Mouse (Mus musculus) kidney, adult 18-20 months (tissue): ENCODE measurements around the gene Osbpl6.

Experiments
- DNase-seq: peaks from one replicate; pipeline ENCODE4 v3.0.0; 2021

The Osbpl6 gene

DNA sequence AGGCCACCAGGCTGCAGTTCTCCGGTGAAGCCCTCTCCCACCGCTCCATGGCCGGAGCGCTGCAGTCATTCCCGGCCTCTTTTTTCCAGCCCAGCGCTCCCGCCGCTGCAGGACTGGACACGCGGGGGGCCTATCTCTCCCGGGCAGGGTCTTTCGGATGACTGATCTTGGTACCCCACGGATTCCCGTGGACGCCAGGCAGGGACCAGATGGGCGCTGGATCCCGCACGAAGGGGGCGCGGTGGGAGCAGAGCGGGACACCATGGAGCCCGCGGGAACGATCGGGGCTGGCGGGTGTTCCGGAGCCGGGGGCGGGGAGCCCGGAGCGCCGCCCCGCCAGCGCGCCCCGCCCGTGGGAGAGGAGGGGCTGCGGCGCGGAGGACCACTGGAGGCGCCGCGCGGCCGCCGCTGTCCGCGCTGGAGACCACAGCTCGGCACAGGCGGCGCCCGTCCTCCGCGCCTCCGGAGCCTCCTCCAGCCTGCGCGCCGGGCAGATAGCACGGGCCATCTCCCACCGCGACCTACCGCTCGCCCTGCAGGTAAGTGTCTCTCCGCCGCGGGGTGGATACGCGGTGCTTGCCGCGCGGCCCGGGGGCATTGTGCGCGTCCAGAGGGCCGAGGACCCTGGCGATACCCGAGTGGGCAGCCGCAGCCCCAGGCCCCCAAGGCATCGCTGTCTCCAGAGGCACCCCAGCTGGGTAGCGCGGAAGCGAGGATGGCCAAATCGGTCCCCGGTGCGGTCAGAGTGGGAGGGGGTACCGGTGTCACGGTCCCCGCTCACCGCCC is at the start of gene Osbpl6:
Gene Osbpl6, plus strand, starts transcription at position 358 of the 786 bp plus-strand sequence.
- peak; percentile 85 for DNase-seq

DNA sequence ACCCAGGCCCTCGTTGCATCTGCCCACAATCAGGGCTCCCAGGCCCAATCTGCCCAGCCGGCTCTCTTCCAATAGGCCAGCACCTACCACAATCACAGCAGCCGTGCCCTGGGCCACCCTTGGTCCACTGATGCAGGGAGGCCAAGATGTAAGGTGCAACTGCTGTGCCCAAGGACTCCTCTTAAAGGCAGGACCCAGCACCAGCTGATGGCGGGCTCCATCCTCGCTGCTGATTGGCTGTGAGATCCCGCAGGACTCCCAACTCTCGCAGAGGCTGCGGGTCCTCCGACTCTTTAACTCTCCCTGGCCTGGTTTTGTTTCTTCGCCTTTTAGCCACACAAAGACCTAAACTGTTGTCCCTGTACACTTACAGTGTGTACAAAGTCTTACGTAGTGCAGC is 46.1 kb upstream of the Osbpl6 start, which contains the start of gene Cyct:
Gene Cyct, minus strand, starts transcription at position 225 of the 400 bp plus-strand sequence.
- DNase-seq, result no peak

DNA sequence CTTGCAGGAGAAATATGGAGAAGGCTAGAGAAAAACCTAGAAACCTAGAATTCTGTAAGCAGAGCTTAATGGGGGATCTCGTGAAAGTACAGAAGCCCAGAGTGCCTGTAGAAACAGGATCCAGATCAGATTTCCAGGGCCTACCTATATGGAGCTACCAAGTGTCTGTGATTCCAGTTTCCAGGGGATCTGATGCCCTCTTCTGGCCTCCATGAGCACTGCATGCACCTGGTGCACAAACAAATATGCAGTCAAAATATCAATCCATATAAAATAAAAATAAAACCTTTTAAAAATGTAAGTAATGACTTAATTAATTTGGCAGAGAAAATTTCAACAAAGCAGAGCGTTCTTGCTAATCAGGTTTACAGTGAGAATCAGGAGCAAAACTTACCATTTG is 44.2 kb upstream of the Osbpl6 start:
- peak; percentile 31 for DNase-seq

DNA sequence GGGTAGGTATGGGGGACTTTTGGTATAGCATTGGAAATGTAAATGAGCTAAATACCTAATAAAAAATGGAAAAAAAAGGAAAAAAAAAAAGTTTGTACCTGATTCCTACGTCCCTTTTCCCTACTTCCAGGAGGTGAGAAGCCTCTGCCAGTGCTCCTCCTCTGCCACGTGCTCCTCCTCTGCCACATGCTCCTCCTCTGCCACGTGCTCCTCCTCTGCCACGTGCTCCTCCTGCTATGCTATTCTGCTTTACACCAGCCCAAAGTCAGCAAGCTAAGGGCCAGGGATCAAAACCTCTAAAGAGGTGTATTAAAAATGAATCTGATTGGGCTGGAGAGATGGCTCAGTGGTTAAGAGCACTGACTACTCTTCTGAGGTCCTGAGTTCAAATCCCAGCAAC is 40.5 kb upstream of the Osbpl6 start:
- DNase-seq, result no peak

DNA sequence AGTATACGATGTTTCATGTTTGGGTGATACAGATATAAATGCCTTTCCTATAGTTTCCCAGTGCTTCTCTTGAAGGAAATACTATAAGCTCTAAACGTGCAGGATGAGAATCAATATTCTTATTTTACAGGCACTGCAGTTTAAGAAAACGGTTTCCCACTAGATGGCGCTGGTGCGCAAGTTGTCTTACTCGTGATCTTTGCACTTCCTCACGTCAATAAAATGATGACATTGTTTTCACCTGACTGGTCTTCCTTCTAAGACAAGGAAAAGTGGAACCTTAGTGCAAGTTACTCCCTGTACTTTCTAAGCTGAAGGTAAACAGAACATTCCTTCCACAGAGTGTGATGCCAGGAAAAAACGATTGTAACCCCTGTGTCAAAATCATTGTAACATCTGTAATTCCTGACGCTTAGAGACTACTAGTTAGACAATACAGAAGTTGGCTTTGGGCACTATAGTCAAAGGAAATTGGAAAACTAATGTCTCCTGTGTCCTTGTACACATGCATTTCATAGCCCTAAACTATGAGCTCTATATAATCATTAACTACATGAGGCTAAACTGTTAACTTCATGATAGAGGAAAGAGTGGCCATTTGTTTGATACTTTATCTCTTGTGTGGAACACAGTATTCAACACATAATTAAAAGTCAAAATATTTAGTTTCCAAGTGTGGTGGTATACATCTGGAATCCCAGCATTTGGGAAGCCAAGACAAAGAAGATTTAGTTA is 39.0 kb upstream of the Osbpl6 start:
- DNase-seq, result peak; percentile 84

DNA sequence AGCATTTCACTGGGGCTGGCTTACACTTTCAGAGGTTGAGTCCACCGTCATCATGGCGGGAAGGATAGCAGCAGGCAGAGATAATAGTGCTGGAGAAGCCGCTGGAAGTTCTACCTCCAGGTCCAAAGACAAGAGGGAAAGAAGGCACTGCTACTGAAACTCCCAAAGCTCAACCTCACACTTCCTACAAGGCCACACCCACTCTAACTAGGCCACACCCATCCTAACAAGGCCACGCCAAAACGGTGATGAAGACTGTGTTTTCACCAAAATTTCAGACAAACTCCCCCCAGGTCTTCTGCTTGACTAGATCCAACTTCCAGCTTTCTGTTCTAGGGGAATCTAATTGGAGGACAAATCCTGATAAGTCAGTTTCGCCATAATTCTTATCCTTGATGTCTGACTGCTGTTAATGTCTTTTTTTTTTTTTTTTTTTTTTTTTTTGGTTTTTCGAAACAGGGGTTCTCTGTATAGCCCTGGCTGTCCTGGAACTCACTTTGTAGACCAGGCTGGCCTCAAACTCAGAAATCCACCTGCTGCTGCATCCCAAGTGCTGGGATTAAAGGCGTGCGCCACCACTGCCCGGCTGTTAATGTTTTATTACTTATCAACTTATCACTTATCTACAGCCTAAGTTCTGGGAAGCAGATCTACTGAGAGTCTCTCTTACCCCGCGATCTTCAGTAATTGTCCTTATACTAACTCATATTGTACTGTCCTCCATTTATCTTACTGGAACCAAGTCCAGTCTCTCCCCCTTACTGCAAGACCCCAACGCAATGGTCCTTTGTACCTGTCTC is 37.2 kb upstream of the Osbpl6 start:
- no peak for DNase-seq

DNA sequence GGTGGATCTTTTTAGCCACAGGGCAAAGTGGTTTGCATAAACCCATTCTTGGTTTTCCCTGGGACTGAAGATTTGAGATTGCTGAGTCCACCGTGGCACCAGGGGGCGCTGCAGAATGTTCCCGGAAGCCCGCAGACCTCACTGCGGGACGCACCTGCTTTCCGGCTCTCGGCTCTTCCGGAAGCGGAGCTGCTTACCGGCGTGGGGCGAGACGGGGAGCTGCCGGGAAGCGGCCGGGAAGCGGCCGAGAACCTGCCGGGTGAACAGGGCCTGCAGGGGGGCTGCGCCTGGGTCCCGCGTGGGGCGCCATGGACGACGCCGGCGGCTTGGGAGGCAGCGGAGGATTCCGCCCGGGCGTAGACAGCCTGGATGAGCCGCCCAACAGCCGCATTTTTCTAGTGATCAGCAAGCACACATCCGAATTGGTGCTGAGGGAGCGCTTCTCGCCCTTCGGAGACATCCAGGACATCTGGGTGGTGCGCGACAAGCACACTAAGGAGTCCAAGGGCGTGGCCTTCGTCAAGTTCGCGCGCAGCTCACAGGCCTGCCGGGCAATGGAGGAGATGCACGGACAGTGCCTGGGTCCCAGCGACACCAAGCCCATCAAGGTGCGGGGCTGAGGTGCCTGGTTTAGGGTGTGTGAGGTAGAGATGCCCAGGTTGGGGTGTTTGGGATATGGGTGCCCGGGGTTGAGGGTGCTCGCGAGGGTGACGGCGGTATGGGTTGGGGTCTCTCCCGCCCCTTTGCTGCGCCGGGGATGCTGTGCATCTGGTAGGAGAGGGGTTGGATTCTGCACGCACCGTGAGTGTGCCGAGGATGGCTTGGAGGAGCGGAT is 36.3 kb upstream of the Osbpl6 start, which contains the start of gene Rbm45:
Gene Rbm45, plus strand, starts transcription at position 164 of the 835 bp plus-strand sequence.
- peak; percentile 91 for DNase-seq

DNA sequence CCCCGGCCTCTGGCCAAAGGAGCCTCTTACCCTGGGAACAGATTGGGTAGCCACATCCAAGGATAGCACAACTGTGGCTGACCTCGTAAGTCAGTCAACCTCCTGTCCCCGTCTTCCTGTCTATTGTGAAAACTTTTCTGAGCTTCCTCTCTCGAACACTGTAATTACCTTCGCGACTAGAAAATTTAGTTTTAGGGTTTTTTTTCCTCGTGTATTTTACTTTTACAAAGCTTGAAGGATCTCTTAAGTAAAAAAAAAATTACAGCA is 35.7 kb upstream of the Osbpl6 start:
- no peak for DNase-seq

DNA sequence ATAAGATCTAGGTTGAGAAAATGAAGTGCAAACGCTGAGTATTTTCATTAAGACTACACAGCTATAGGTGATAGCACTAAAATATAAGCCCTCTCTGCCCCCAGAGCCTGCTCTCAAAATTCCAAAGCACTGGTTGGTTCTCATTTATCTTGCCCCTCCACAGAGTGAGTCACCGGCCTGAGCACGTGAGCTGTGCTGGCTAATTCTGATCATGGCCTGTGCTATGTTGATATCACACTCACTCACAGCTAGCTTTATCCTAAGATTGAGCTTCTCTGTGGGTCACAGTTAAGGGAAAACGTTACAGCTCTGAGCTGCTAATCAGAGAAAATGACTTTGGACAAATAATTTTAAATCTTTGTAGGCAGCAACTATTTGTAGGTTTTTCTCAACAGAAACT is 34.1 kb upstream of the Osbpl6 start:
- DNase-seq, result no peak

DNA sequence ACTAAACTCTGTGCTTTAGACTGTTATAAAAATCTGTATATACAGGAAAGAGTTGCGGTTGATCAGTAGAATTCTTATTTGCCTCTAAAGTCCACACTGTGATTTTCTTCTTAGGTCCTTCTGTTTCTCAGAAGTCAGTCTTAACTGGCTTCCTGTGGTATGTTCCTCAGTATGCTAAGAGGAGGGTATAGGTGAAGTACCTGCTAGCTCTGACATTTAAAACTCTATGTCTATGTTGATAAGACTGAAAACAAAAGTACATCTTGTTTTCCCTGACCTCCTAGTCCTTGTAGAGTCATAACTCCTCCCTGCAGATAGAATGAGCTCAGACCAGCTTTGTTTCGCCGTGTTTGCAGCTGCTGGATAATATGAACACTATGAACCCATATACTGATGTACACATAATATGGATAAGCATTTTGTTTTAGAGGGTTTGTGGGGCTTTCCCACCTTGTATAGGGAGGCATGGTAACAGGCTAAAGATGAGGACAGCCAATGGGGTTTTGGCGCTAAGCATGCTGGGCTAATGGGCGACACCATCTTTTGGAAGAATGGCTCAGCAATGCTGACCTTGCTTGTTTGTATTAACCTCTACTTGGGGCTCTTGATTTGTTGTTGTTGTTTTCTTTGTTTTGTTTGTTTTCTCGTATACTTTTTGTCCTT is 31.6 kb upstream of the Osbpl6 start:
- DNase-seq, result no peak

DNA sequence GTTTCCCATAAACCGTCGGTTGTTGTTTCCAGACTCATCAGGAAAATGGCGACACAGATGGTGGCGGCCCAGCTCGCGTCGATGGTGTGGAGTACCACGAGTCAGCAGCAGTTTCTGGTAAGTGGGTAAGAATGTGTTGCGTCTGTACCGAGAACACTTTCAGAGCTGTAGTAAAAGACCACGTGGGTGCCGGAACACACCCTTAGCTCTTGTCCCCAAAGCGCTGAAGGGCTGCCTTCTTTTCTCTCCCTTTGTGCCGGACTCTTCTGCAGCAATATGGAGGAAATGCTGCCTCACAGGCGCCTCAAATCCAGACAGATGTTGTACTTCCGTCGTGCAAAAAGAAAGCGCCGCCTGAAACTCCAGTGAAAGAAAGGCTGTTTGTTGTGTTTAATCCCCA is 27.7 kb upstream of the Osbpl6 start:
- DNase-seq, result no peak

DNA sequence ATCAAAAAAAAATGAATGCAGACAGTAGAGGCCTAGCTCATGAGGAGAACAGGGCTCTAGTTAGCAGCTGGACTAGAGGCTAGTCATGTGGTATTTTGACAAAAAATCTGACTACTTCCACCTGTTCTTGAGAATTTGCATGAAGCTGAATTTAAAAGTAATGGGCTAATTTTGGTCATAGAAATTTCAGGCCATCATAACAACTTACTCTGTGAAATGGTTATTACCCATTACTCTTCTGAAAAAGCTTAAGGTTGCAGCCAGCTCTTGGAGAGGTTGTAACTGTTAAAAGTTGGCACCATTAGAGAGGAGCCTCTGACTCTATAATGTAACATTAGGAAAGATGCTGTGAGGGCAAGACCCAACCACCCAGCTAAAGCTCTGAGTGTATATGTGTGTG is 19.8 kb upstream of the Osbpl6 start:
- DNase-seq, result no peak

DNA sequence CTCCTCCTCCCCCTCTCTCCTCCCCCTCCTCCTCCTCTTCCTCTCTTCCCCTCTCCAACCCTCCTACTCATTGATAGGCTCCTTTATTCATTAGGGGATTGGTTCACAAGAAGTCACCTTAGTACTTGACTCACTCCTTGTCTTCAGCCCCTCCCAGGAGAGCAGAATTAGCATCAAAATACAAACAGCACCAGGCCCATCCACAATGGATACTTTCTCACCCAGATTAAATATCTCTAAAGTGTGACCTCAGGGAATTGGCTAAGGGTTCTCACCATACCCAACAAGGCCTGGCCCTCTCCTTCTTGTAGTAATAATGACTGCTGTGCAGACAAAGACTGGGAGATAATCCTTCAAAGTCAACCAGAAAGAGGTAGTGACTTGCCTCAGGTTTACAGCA is 6.1 kb upstream of the Osbpl6 start:
- no peak for DNase-seq

DNA sequence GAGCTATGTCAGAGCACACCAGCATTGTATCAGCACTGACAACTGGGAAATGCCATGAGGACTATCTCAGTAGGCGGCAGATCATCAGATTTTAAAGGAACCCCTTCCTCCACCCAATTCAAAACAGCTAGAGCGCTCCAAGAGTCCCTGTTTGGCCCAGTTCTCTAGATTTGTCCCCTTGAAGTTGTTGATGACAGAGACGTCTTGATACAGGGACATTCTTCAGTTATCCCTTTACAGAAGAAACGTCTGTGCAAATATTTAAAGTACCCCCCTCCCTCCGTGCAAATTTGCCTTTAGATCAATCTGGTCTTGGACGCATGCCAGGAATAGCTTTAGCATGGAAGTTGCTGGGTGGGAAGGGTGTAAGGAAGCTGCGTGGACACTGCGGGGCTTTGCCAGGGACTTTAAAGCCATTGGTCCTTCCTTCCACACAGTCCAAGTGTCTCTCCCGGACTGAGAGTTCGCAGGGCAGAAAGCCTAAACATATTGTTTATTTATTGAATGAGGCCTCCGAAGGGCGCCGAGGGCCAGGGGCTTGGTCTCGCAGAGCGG is 635 bp upstream of the Osbpl6 start:
- DNase-seq, result no peak

DNA sequence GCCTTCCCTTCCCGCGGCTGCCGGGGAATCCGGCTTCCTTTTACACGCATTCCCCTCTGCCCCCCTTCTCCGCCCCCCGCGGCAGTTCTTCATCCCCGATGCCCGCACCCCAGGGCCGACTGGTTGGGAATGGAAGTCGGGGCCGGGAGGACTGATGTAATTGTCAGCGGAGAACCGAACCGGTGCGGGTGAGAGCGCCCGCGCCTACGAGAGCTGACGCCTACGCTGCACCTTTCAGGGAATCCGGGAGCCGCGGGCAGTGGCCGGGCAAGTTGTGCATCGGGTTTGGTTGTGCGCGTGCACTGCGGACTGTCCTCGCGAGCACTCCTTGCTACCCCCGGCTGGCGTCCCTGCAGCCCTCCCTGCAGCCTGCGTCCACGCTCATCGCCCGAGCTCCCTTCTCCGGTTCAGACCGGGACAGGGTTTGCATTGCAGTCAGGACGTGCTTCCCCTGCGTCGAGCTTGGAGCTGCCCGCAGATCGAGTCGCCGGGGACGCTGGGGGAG is 681 bp downstream of the Osbpl6 start:
- peak; percentile 77 for DNase-seq

DNA sequence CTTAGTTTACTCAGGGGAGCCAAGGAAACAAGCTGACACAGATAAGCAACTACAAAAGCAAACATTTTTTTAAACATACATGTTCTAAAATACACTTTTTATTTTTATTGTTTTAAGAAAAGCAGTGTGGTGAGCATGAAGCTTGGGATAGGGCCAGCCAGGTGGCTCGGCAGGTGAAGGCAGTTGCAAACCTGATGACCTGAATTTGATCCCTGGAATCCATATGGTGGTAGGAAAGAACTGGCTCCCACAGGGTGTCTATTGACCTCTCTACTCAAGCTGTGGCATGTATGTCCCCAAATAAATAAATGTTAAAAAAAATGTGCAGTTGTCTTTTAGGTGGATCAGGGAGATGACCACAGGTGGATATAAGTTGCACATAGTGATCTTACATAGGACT is 3.2 kb downstream of the Osbpl6 start:
- no peak for DNase-seq

DNA sequence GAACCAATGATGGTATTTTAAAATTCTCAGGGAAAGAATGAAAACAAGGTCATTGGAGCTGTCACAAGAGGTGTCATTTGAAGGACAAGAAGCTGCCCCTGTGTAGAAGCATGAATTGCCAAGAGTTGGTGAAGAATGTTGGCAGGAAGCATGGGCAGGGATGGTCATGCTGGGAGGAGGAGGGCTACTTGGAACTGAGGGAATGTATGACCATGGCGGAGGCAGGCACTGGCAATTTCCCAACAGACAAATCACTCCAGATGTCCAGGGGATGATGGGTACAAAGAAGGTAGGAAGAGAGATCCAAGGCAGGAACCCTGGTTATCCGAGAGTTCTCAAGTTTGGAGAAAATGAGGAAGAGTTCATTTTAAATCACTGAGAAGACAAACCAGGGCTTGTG is 3.7 kb downstream of the Osbpl6 start:
- DNase-seq, result no peak

DNA sequence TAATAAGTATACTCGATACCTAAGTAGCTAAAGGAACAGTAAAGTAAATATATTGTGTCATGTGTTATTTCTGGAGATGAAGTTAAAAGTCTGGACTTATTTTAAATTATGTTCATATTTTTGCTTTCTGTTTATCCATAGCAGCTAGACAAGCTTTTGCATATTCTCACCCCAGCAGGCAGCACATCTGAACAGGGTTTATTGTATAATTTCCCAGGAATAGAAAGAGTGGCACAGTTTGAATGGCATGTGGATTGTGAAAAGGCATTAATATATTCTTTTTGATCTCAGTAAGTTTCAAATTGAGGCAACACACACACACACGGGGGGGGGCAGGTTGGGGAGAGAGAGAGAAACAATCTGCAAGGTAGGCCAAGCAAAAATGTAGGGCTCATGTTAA is 6.6 kb downstream of the Osbpl6 start:
- DNase-seq, result no peak

DNA sequence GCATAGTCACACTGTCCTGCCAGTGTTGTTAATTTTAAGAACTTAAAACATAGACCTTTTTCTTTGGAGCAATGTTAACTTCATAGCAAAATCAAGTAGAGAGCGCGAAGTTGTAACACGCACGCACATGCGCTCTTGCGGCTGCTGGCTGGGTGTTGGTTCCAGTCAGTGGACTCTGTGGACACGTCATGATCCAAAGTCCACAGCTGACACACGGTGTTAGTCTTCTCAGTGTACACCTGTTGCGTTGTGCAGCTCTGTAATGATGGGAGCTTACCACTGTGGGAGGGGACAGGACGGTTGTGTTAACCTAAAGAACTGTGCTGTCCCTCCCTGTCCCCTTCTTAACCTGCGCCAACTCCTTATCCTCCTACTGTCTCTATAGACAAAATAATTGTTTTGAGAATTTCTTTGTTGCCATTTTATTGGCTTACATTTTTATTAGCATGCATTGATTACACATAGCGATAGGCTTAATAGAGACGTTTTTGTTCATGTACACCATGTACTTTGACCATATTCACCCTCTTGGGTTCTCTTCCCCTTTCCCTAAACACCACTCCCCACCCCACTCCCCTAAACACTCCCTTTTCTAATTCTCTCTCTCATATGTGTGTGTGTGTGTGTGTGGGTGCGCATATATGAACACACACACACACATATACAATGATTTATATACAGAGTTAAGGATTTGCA is 11.3 kb downstream of the Osbpl6 start:
- DNase-seq, result peak; percentile 38

DNA sequence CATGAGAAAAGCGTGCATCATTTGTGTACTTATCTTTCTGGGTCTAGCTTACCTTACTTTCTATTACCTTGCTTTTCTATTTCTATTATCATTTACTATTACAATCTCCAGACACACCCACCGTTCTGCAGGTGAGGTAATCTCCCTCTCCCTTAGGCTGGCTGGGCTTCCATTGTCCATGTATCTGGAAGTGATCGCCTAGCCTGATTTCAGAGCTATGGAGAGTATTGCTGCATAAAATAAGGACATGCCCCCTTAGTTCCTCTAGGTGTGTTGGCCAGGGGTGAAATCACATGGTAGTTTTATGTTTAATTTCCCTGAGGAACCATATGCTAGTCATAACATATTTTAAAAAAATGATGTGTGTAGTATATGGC is 11.8 kb downstream of the Osbpl6 start:
- no peak for DNase-seq

DNA sequence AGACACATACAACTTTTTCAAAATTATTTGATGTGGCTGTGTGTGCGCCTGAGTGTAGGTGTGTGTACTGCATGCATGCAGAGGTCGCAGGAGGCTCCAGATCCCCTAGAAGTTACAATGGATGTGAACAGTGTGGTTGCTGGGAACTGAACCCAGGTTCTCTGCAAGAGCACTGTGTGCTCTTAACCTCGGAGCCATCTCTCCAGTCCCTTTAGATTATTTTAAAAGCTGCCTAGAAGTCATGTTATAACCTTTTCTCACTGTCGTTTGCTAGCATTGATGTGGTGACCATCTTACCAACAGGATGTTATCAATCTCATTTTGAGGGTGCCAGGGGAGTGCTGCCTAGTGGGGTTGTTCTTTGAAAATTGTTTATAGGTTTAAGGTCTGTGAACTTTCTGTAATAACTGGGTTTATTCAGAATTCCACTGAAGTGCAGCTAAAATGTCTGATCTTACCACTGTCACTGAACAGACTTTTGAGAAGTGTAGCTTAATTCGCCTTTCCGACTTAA is 15.2 kb downstream of the Osbpl6 start:
- no peak for DNase-seq
